Mouse (Mus musculus): ENCODE results near the gene Npm3. TPM values are rescaled to one million over a fixed set of nuclear protein-coding genes. Genes with fewer than 3 reads are reported as not detected.
A peak's percentile ranks its signal among the peaks of the same experiment; 100 is the strongest.

The Npm3 gene
- total RNA-seq, 2 experiments from 2014 or later = 17.7 to 19.7 TPM

- intact Hi-C loops (cut with DNase I) = no loop called here
Observed at GRCm38 (mm10) chr19:45758671-45759070, 9.3 kb upstream of the Npm3 start.

GRCm38 (mm10) chr19:45753551-45753950, 4.2 kb upstream of the Npm3 start:
- intact Hi-C loops (cut with DNase I) = no loop called here
- no peak for DNase-seq

More at GRCm38 (mm10) chr19:45758671-45759070, 9.3 kb upstream of the Npm3 start:
- no peak for DNase-seq

GRCm38 (mm10) chr19:45751881-45752280, 2.5 kb upstream of the Npm3 start:
- intact Hi-C loops (cut with DNase I) = no loop called here
- DNase-seq = no peak

- intact Hi-C loops (cut with DNase I) = loop anchor here (1.0 to 2.0 kb wide), 2 partner anchors 32 to 91 kb away; no protein-coding TSS in a partner anchor
- DNase-seq = peak in 1 of 2 experiments; percentile 37
Observed at GRCm38 (mm10) chr19:45748691-45749242, 624 bp downstream of the Npm3 start.

- DNase-seq = no peak
- intact Hi-C loops (cut with DNase I) = loop anchor here (2.0 kb wide), 1 partner anchor 33 kb away; no protein-coding TSS in a partner anchor
Observed at GRCm38 (mm10) chr19:45748206-45748605, 1.2 kb downstream of the Npm3 start.

- DNase-seq = peak; percentile 87 to 93
- intact Hi-C loops (cut with DNase I) = loop anchor here (1.0 to 2.0 kb wide), 2 partner anchors 173 to 526 kb away; no protein-coding TSS in a partner anchor
Observed at GRCm38 (mm10) chr19:45747028-45747867, 2.1 kb downstream of the Npm3 start.

GRCm38 (mm10) chr19:45746153-45747020, 3.0 kb downstream of the Npm3 start:
- peak; percentile 78 to 83 for DNase-seq
- intact Hi-C loops (cut with DNase I) = loop anchor here (1.0 to 2.0 kb wide), 2 partner anchors 172 to 526 kb away; no protein-coding TSS in a partner anchor

GRCm38 (mm10) chr19:45745344-45746152, 3.8 kb downstream of the Npm3 start:
- intact Hi-C loops (cut with DNase I) = loop anchor here (2.0 kb wide), 1 partner anchor 525 kb away; no protein-coding TSS in a partner anchor
- DNase-seq = peak in 1 of 2 experiments; percentile 25

GRCm38 (mm10) chr19:45743619-45744018, 5.8 kb downstream of the Npm3 start:
- no peak for DNase-seq
- intact Hi-C loops (cut with DNase I) = no loop called here

GRCm38 (mm10) chr19:45742984-45743575, 6.3 kb downstream of the Npm3 start:
- no peak for DNase-seq
- intact Hi-C loops (cut with DNase I) = no loop called here

- peak in 1 of 2 experiments; percentile 31 for DNase-seq
- intact Hi-C loops (cut with DNase I) = no loop called here
Observed at GRCm38 (mm10) chr19:45742218-45742983, 7.0 kb downstream of the Npm3 start, which contains the start of gene Fgf8. Fgf8 (minus strand) TSS chr19:45742915.

- intact Hi-C loops (cut with DNase I) = no loop called here
- no peak for DNase-seq
Observed at GRCm38 (mm10) chr19:45741431-45742217, 7.8 kb downstream of the Npm3 start.

GRCm38 (mm10) chr19:45740817-45741216, 8.6 kb downstream of the Npm3 start:
- intact Hi-C loops (cut with DNase I) = no loop called here
- DNase-seq = no peak

- no peak for DNase-seq
- intact Hi-C loops (cut with DNase I) = no loop called here
Observed at GRCm38 (mm10) chr19:45740233-45740632, 9.2 kb downstream of the Npm3 start.

- intact Hi-C loops (cut with DNase I) = loop anchor here (5.0 kb wide), 1 partner anchor 61 kb away; no protein-coding TSS in a partner anchor
- no peak for DNase-seq
Observed at GRCm38 (mm10) chr19:45738521-45738920, 10.9 kb downstream of the Npm3 start.

- DNase-seq = no peak
- intact Hi-C loops (cut with DNase I) = loop anchor here (5.0 kb wide), 1 partner anchor 61 kb away; no protein-coding TSS in a partner anchor
Observed at GRCm38 (mm10) chr19:45737846-45738484, 11.4 kb downstream of the Npm3 start.

- no peak for DNase-seq
- intact Hi-C loops (cut with DNase I) = loop anchor here (5.0 kb wide), 1 partner anchor 60 kb away; no protein-coding TSS in a partner anchor
Observed at GRCm38 (mm10) chr19:45737208-45737845, 12.1 kb downstream of the Npm3 start.

Measured in heart, postnatal 10 days (tissue).